Mouse (Mus musculus) lung, postnatal 4 days (tissue): Measurements from ENCODE around the gene 1700024G13Rik.

Experiments used
- DNase-seq, 2 experiments: peaks; one replicate each; pipeline ENCODE4 v3.0.0; 2021

1700024G13Rik gene

GRCm38 (mm10) chr14:32332515-32333445 lies 55.4 kb downstream of the 1700024G13Rik start:
- no peak for DNase-seq

- no peak for DNase-seq
Observed at GRCm38 (mm10) chr14:32327366-32327765, 60.8 kb downstream of the 1700024G13Rik start.
